Mouse (Mus musculus) retina, embryonic 14.5 days (tissue): ENCODE measurements around the gene Ube2o.
"Not testable (repeated sequence)": the region's sequence is repeated elsewhere in the genome, so short reads cannot be mapped to it uniquely, and the experiment has no call there.

Experiments
- DNase-seq: peaks from one replicate; pipeline ENCODE4 v3.0.0-alpha.2; 2015; ENCODE audit warnings: low spot score

Ube2o gene

GRCm38 (mm10) chr11:116513531-116514038, 67.7 kb downstream of the Ube2o start:
- DNase-seq = no peak

DNA sequence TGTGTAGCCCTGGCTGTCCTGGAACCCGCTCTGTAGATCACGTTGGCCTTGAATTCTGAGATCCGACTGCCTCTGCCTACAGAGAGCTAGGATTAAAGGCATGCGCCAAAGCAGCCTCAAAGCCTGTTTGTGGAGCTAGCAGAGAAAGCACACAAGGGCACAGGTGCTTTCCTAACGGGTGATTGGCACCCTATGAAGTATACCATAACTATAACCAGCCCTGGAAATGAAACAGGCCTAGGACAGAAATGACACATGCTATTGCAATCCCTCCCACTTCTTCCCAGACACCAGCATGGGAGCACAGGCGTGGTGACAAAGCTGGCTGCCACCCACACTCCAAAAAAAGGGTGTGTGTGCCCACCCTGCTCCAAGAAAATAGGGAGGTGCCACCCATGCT, 68.3 kb downstream of the Ube2o start:
- DNase-seq = no peak

- DNase-seq = no peak
Measured at GRCm38 (mm10) chr11:116512154-116512553, 69.1 kb downstream of the Ube2o start.

GRCm38 (mm10) chr11:116511301-116511868, 69.9 kb downstream of the Ube2o start:
- DNase-seq = no peak

DNA sequence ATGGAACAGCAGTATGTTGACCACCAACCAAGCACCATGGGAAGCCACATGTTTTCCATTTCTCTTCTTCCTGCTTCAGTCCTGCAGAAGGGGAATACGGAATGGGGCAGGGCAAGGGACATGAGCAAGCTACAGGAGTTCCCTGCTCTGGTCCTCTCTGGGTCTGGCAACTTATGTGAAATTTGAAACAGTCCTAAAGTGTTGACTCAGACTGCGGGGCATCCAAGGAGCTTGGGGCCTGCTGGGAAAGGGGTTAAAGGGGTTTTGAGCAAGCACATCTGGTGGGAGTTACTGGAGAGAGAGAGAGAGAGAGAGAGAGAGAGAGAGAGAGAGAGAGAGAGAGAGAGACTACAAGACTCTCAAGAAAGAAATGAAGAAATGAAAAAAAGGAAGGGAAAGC, 72.6 kb downstream of the Ube2o start:
- DNase-seq = no peak

- DNase-seq = no peak
Measured at GRCm38 (mm10) chr11:116506151-116506875, 74.9 kb downstream of the Ube2o start.

DNA sequence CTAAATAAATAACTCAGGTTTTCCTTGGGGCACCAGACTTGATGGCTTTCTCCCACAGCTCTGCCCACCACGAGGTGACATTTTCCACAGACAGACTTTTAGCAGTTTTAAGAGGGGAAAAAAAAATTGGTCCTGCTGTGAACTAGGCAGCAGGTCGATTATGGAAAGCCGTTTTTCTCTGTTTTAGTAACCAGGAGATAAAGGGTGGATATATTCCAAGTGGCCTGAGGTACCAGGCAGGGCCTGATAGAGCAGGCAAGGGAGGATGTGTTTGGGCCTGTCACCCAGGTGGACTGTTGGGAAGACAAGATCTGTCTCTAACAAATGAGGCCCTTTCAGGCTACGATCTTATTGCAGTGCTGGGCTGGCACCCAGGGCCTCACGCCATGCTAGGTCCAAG, 75.7 kb downstream of the Ube2o start:
- no peak for DNase-seq

DNA sequence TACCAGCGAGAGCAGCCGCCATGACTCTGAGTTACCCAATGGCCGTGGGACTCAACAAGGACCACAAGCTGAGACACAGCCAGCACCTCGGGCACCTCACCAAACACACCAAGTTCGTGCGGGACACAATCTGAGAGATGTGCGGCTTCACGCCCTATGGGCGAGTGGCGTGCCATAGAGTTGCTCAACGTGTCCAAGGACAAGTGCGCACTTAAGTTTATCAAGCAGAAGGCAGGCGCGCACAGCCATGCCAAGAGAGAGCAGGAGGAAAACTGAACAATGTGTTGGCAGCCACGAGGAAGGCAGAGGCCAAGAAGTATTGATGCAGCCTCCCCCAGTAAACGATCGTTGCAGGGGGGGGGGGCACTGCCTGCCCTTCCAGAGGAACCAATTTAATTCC, 76.7 kb downstream of the Ube2o start:
- no peak for DNase-seq

DNA sequence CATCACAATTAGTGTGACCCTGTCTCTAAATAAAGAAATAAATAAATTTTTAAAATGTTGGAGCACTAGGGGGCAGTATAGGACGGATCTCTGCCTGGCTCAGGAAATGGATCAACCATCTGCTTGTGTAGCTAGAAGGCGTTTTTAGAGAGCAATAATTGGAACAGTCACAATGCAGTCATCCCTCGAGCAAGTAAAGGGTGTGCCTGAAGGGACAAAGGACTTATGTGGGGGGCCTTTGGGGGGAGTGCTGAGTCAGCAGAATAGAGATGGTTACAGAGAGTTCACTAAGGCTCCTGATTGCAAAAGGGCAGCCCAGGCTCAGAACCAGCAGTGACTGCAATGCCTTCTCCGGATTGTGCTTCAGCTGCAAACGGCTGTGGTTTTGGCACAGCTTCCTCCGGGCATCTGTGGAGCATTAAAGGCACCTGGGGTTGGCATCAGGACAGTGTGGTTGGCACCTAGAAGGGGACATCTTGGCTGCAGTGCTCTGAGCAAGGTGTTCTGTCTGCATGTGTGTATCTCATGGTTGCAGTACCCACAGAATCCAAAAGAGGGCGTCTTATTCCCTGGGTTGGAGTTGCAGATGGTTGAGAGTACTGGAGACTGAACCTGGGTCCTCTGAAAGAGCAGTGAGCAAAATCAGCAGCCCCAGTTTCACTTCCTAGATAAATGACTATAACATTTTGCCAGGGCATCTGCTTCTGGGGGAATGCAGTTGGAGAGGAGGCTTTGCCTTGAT, 80.1 kb downstream of the Ube2o start:
- peak; percentile 94 for DNase-seq

GRCm38 (mm10) chr11:116499018-116499417, 82.2 kb downstream of the Ube2o start:
- no peak for DNase-seq

- DNase-seq = no peak
Measured at GRCm38 (mm10) chr11:116498596-116498995, 82.7 kb downstream of the Ube2o start.

DNA sequence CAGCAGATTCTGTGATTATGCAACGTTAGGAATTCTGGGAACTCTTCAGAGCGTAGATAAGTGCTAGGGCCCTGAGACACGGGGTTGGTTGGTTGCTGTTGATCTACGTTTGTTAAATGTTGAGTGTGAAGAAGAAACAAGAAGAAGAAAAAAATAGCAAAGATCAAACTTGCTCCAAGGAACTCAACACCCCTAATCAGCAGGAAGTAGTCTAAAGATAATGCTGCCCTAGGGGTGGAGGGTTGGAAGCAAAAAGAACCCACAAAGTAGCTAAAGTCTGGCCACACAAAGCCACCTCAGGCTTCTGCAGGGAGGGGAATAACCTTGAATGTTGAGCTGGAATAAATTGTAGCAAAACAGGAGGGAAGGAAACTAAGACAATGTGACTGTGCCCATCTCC, 83.9 kb downstream of the Ube2o start:
- no peak for DNase-seq

DNA sequence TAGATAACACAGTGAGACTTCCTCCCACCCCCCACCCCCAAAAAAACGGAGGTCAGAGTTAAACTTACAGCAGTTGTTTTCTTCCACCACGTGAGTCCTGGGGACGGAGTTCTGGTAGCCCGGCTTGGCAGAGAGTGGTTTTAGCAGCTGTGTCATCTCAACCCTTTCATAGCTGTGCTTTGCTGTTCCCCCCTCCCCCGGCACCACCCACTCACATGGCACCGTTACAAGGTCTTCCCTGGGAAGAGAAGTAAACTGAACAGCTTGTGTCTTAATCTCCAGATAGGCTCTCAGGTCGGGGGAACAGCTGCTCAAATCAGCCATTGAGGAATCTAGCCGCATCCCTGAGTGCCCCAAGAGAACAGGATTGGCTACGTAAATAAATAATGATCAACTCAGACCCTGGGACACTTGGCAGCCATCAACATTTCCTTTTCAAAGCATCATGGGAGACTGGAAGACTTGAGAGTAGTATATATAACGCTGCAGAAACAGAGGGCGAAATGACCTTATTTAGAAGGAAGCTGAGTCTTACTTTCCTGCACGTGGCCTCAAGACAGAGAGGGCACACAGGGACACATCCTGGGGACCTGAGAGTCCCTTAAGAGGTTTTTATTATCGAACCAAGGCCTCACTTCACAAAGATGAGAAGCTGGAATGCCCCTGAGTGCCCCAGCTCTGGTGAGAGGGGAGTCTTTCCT, 86.6 kb downstream of the Ube2o start:
- peak; percentile 66 for DNase-seq

DNA sequence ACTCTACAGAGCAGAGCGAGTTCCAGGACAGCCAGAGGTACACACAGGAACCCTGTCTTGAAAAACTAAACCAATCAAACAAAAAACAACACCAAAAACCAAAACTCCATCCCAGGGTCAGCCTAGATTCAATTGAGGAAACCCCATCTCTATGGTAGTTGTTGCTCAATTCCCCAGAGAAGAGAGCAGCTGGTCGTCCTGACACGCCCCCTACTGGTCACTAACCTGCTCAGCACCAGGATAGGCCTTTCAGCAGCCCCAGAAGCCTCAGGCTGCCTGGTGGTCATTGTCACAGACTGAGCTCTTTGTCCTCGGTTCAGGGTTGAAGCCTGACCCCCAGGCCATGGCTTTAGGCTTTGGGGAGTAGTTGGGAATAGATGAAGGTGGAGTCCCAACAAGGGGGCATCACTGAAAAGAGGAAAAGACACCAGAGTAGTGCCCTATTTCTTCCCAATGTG, 87.4 kb downstream of the Ube2o start, which contains the start of gene Prpsap1:
Prpsap1 (minus strand) TSS at position 408 of the 458 bp plus-strand sequence.
- DNase-seq = peak; percentile 88

GRCm38 (mm10) chr11:116493191-116493590, 88.1 kb downstream of the Ube2o start:
- DNase-seq = no peak

DNA sequence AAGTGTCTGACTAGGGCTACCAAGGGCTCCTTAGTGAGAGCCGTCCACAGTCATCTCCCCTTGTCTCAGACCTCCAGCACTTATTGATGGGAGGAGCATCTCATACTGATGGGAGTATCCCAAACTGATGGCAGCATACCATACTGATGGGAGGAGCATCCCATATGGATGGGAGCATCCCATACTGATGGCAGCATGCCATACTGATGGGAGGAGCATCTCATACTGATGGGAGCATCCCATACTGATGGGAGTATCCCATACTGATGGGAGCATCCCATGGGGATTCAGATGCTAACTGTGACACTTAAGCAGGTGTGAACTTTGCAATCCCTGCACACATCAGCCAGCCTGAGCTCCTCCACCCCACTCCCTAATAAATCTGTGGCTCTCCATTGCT, 88.7 kb downstream of the Ube2o start:
- DNase-seq = not testable (repeated sequence)

- DNase-seq = no peak
Measured at GRCm38 (mm10) chr11:116491338-116491737, 89.9 kb downstream of the Ube2o start.

DNA sequence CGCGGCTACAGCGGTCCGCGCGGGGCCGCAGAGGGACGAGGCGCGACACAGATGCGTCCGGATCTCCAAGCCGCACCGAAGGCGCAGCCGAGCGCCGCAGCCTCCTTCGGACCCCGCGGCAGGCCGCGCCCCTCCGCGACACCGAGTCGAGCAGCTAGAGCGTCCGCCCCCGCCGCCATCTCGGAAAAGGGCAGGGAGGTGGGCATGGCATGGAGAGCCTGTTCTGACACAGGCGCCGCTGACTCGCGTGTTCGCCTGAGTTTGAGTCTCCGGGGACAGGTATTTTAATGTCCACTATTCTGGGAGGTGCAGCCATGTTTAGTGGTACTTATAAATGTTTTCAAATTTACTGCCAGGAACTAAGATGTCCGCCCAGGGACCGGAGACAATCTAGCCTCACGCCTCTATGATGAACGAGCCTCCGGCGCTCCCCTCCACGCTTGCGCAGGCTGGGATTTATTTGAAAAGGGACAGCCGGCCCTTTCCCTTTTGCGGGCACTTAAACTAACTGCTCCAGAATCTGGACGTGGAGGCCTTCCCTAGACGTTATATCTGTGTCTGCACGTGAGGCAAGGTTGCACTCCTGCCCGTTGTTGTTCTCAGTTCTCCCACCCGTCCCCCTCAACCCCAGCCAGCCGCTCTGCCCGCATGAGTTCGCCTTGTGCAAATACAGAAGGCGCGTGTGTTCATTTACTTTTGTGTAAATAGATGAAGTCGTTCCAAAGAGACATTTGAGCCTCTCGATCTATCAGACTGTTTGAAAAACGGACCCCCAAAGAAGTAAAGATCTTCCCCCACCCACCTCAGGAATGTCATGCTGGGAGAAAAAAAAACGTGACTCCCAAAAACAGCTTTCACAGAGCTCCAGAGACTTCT, 90.8 kb downstream of the Ube2o start:
- peak; percentile 96 for DNase-seq

DNA sequence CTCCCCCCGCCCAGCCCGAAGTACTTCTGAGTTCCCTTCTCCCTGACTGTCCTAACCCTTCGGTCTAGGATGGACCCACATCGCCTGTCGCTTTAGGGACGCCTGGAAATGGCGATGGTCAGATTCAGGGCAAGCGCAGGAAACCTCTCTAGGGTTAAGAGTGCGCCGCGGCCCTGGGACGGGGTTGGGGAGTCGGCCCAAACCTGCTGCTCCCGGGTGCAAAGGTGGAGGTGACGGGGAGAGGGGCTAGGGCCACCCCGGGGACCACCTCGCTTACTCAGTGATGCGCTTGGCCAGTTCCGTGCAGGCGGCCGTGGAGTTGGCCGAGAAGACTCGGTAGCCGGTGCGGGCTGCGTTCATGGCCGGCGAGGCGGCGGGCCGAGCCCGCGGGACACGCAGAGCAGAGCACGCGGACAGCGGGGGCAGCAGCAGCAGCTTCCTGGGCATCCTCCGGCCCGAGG, 91.4 kb downstream of the Ube2o start:
- DNase-seq = peak; percentile 50

GRCm38 (mm10) chr11:116488693-116489375, 92.4 kb downstream of the Ube2o start:
- peak; percentile 34 for DNase-seq
